Mouse (Mus musculus) megakaryocyte, embryonic 14.5 days (primary cell): ENCODE measurements around the gene Clcn6. TPM values are rescaled to one million over a fixed set of nuclear protein-coding genes. Genes with fewer than 3 reads are reported as not detected.

Experiments
- H3K27me3 ChIP-seq: replicated peaks from 2 replicates; pipeline ENCODE3; 2012; ENCODE audit warnings: inconsistent platforms
- H3K36me3 ChIP-seq: replicated peaks from 2 replicates; pipeline ENCODE3; 2012; ENCODE audit warnings: low read length, inconsistent platforms, mixed read lengths
- H3K4me1 ChIP-seq: 2 replicates; pipeline ENCODE4 v1.6.1; 2012; ENCODE audit warnings: inconsistent platforms
- H3K4me3 ChIP-seq: replicated peaks from 2 replicates; pipeline ENCODE3; 2012; ENCODE audit warnings: moderate library complexity, mild to moderate bottlenecking, inconsistent platforms
- H3K9me3 ChIP-seq: 2 replicates; pipeline ENCODE4 v1.6.1; 2012; ENCODE audit warnings: inconsistent platforms
- FLI1 ChIP-seq: IDR thresholded peaks from 2 replicates; pipeline ENCODE4 v1.6.1; 2012; ENCODE audit warnings: low read length, inconsistent platforms, mixed read lengths
- GATA1 ChIP-seq: IDR thresholded peaks from 3 replicates; pipeline ENCODE4 v1.6.1; 2012; ENCODE audit warnings: mixed read lengths, low read length, inconsistent platforms, borderline replicate concordance
- polyA plus RNA-seq: library from polyadenylated mRNA; stranded (reverse); fragments of >175 nt; gene quantifications from 2 replicates; pipeline ENCODE4 v1.2.3, GENCODE M21; 2012; ENCODE audit warnings: low replicate concordance; ENCODE audit not compliant: insufficient read depth

Clcn6 gene
- polyA plus RNA-seq, 1 experiment = 2.4 TPM

GRCm38 (mm10) chr4:148040029-148040830, 1.6 kb upstream of the Clcn6 start:
- H3K27me3 ChIP-seq = peaks cover 39% of the 10 kb centered on the region
- TF ChIP-seq GATA1 (no peak), FLI1 (no peak)
- no peaks in the 10 kb centered on the region for H3K9me3 ChIP-seq
- peak overlapping the region; percentile 99 for H3K4me3 ChIP-seq
- peaks cover 60% of the 10 kb centered on the region for H3K4me1 ChIP-seq
- peaks cover 38% of the 10 kb centered on the region for H3K36me3 ChIP-seq

GRCm38 (mm10) chr4:148039254-148040028, 820 bp upstream of the Clcn6 start:
- TF ChIP-seq GATA1 (no peak), FLI1 (no peak)
- Histone ChIP-seq H3K9me3 (no peaks in the 10 kb centered on the region), H3K36me3 (peaks cover 38% of the 10 kb centered on the region), H3K4me1 (peaks cover 59% of the 10 kb centered on the region), H3K27me3 (peaks cover 31% of the 10 kb centered on the region), H3K4me3 (peak overlapping the region; percentile 99)

- peaks cover 61% of the 10 kb centered on the region for H3K4me1 ChIP-seq
- H3K9me3 ChIP-seq = no peaks in the 10 kb centered on the region
- peaks cover 25% of the 10 kb centered on the region for H3K27me3 ChIP-seq
- H3K4me3 ChIP-seq = peak overlapping the region; percentile 99
- peaks cover 28% of the 10 kb centered on the region for H3K36me3 ChIP-seq
- TF ChIP-seq GATA1 (no peak), FLI1 (no peak)
Observed at GRCm38 (mm10) chr4:148038079-148038599, 482 bp downstream of the Clcn6 start.

GRCm38 (mm10) chr4:148035440-148035839, 3.2 kb downstream of the Clcn6 start:
- TF ChIP-seq GATA1 = no peak
- no peak for TF ChIP-seq FLI1
- Histone ChIP-seq H3K27me3 (peaks cover 3% of the 10 kb centered on the region), H3K9me3 (no peaks in the 10 kb centered on the region), H3K36me3 (peaks cover 31% of the 10 kb centered on the region), H3K4me3 (no peak overlapping the region), H3K4me1 (peaks cover 47% of the 10 kb centered on the region)

- TF ChIP-seq GATA1 (peak; percentile 21; the same call in 1 of the 3 replicates), FLI1 (no peak)
- H3K36me3 ChIP-seq = peaks cover 40% of the 10 kb centered on the region
- peaks cover 33% of the 10 kb centered on the region for H3K4me1 ChIP-seq
- no peaks in the 10 kb centered on the region for H3K9me3 ChIP-seq
- H3K4me3 ChIP-seq = no peak overlapping the region
- H3K27me3 ChIP-seq = no peaks in the 10 kb centered on the region
Observed at GRCm38 (mm10) chr4:148033858-148034410, 4.7 kb downstream of the Clcn6 start.

- Histone ChIP-seq H3K4me1 (peaks cover 26% of the 10 kb centered on the region), H3K36me3 (peaks cover 62% of the 10 kb centered on the region), H3K9me3 (no peaks in the 10 kb centered on the region), H3K27me3 (no peaks in the 10 kb centered on the region), H3K4me3 (no peak overlapping the region)
- no peak for TF ChIP-seq GATA1
Observed at GRCm38 (mm10) chr4:148030506-148030905, 8.1 kb downstream of the Clcn6 start.

- Histone ChIP-seq H3K9me3 (no peaks in the 10 kb centered on the region), H3K4me1 (peaks cover 18% of the 10 kb centered on the region), H3K4me3 (no peak overlapping the region), H3K36me3 (peaks cover 66% of the 10 kb centered on the region), H3K27me3 (no peaks in the 10 kb centered on the region)
- no peak for TF ChIP-seq GATA1
- no peak for TF ChIP-seq FLI1
Observed at GRCm38 (mm10) chr4:148029297-148029696, 9.3 kb downstream of the Clcn6 start.

GRCm38 (mm10) chr4:148024003-148024402, 14.6 kb downstream of the Clcn6 start:
- TF ChIP-seq GATA1 = no peak
- no peak for TF ChIP-seq FLI1
- Histone ChIP-seq H3K4me3 (no peak overlapping the region), H3K36me3 (peaks cover 91% of the 10 kb centered on the region), H3K27me3 (no peaks in the 10 kb centered on the region), H3K9me3 (no peaks in the 10 kb centered on the region), H3K4me1 (peaks cover 3% of the 10 kb centered on the region; the same call in 1 of the 2 replicates)

GRCm38 (mm10) chr4:148018410-148018809, 20.2 kb downstream of the Clcn6 start:
- Histone ChIP-seq H3K4me3 (no peak overlapping the region), H3K9me3 (no peaks in the 10 kb centered on the region), H3K36me3 (peaks cover 95% of the 10 kb centered on the region), H3K27me3 (no peaks in the 10 kb centered on the region), H3K4me1 (no peaks in the 10 kb centered on the region)
- TF ChIP-seq GATA1 (no peak), FLI1 (no peak)
